Mouse (Mus musculus) testis, adult 2 months (tissue): ENCODE results near the gene Tmem243. TPM values are rescaled to one million over a fixed set of nuclear protein-coding genes. Genes with fewer than 3 reads are reported as not detected.

Experiments
- H3K27ac ChIP-seq: fragments of 200-500 bp; 2 replicates; pipeline ENCODE4 v1.5.1; 2012; ENCODE audit warnings: low read depth, low read length; ENCODE audit not compliant: control insufficient read depth, insufficient read depth
- H3K27me3 ChIP-seq: fragments of 200-500 bp; 2 replicates; pipeline ENCODE4 v1.6.1; 2012; ENCODE audit warnings: mild to moderate bottlenecking, low read length, moderate library complexity; ENCODE audit not compliant: control insufficient read depth, insufficient read depth
- H3K36me3 ChIP-seq: fragments of 200-500 bp; 2 replicates; pipeline ENCODE4 v1.6.1; 2012; ENCODE audit warnings: mild to moderate bottlenecking, low read length; ENCODE audit not compliant: control insufficient read depth, insufficient read depth
- H3K4me1 ChIP-seq: fragments of 200-500 bp; 2 replicates; pipeline ENCODE4 v1.6.1; 2012; ENCODE audit warnings: low read length; ENCODE audit not compliant: control insufficient read depth, insufficient read depth
- H3K4me3 ChIP-seq: fragments of 200-500 bp; 2 replicates; pipeline ENCODE4 v1.5.1; 2012; ENCODE audit warnings: low read depth, mild to moderate bottlenecking, low read length, moderate library complexity, mixed read lengths; ENCODE audit not compliant: control insufficient read depth
- CTCF ChIP-seq: fragments of 200-500 bp; IDR thresholded peaks from 2 replicates; pipeline ENCODE4 v1.5.1; 2012; ENCODE audit warnings: low read depth, mild to moderate bottlenecking, inconsistent platforms, low read length, moderate library complexity; ENCODE audit not compliant: control insufficient read depth, insufficient read depth, insufficient replicate concordance
- POLR2A ChIP-seq: fragments of 200-500 bp; IDR thresholded peaks from 2 replicates; pipeline ENCODE4 v1.6.1; 2012; ENCODE audit warnings: low read depth, mild to moderate bottlenecking, inconsistent platforms, low read length, moderate library complexity; ENCODE audit not compliant: control insufficient read depth
- polyA plus RNA-seq: library from polyadenylated mRNA; depleted of rRNA; stranded (reverse); fragments of >200 nt; gene quantifications from 2 replicates; pipeline ENCODE4 v1.2.3, GENCODE M21; 2012

Tmem243 gene
- polyA plus RNA-seq, 1 experiment, result 63.9 TPM

DNA sequence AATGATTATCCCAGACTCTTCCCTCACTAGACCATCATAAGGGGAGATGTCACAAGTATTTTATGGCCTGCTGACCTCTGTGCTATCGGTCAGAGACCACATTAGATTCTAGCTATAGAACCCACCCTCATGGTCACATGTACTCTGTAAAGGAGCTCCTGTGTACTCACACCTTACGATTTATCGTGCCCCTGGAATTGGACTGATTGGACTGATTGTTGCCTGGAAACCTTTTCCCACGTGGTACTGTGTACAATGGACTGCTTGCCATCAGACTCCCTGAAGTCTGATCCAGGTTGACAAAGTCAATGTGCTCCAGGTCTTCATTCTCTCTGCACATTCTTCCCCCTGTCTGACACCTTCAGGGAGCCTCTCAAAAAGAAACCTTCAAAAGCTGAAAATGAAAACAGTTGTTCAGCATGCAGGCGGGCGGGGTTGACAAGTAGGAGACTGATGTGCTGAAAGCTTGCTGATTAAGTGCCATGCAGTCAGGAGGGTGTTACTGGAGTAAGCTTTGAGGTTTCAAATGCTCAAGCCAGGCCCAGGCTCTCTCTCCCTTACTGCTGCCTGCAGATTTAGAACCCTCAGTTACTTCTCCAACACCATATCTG, 30.8 kb upstream of the Tmem243 start:
- H3K4me3 ChIP-seq, result no peak overlapping the region
- no peaks in the 10 kb centered on the region for H3K4me1 ChIP-seq
- no peaks in the 10 kb centered on the region for H3K27me3 ChIP-seq
- H3K27ac ChIP-seq, result no peak overlapping the region
- no peaks in the 10 kb centered on the region for H3K36me3 ChIP-seq
- TF ChIP-seq CTCF (no peak), POLR2A (no peak)

GRCm38 (mm10) chr5:9071360-9071759, 29.1 kb upstream of the Tmem243 start:
- H3K4me1 ChIP-seq, result no peaks in the 10 kb centered on the region
- H3K4me3 ChIP-seq, result no peak overlapping the region
- H3K36me3 ChIP-seq, result no peaks in the 10 kb centered on the region
- TF ChIP-seq POLR2A (no peak), CTCF (no peak)
- H3K27ac ChIP-seq, result no peak overlapping the region
- H3K27me3 ChIP-seq, result no peaks in the 10 kb centered on the region

- Histone ChIP-seq H3K4me1 (no peaks in the 10 kb centered on the region), H3K36me3 (no peaks in the 10 kb centered on the region), H3K4me3 (peak overlapping the region; percentile 61), H3K27ac (no peak overlapping the region), H3K27me3 (no peaks in the 10 kb centered on the region)
- no peak for TF ChIP-seq CTCF
- TF ChIP-seq POLR2A, result no peak
Observed at GRCm38 (mm10) chr5:9073177-9073854, 27.2 kb upstream of the Tmem243 start.

DNA sequence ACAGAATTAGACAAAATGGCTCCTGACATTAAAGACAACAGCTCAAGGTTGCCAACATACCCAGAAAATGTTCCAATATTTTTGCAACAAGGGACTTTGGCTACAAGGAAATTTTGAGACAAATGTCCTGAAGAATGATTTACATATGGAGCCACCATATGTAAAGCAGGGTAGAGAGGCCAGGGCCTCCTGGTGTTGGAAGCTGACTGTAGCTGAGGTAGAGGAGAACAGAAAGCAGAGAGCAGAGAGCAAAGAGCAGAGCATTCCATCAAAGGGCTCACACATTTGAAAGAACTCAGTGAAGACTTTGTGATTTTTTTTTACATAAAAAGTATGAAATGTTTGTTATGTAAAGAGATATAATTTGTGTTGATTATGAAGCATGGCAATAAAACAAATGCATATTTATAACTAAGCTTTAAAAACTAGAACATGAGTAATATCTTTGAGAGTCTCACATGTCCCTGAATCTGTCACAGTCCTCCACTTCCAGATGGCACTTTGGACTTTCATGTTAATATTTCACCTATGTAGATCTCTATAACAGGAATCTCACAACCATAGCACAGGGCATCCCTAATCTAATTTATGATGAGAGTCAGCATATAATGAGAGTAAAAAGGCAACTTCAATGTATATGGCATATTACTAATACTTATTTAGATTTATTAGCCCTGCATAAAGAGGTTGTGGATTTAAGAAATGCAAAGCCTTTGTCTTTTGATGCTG, 20.5 kb upstream of the Tmem243 start:
- TF ChIP-seq POLR2A (no peak), CTCF (no peak)
- Histone ChIP-seq H3K4me1 (no peaks in the 10 kb centered on the region), H3K27me3 (no peaks in the 10 kb centered on the region), H3K27ac (no peak overlapping the region), H3K36me3 (no peaks in the 10 kb centered on the region), H3K4me3 (no peak overlapping the region)

DNA sequence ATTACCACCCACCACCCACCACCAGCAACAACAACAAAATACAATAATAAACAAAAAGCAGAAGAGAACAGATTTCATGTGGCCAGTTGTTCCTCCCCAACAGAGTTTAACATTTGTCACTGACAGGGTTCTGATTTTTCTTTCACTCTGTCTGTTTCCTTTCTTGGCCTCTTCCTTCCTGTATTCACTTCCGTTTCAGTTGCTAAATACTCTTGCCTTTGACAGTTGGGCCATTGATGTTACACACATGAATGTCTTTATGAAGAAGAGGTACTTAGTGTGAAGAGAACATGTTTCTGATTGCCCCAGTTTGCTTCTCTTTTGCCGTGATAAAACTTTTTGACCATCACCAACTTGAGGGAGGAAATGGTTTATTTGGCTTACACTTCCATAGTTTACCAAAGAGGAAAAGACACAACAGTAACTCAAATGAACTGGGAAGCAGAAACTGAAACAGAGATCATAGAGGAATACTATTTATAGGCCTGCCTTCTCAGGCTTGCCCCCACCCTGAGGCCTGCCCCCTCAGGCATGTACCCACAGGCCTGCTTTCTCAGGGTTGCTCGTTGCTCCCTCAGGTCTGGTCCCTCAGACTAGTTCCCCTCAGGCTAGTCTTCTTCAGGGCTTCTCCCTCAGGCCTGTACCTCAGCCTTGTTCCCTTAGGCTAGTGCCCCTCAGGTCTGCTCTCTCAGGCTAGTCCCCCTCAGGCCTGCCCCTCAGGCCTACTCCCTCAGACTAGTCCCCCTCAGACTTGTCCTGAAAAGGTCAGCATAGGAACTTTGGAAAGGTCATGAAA, 13.3 kb upstream of the Tmem243 start:
- no peak overlapping the region for H3K4me3 ChIP-seq
- H3K36me3 ChIP-seq, result no peaks in the 10 kb centered on the region
- H3K4me1 ChIP-seq, result peaks cover 2% of the 10 kb centered on the region
- TF ChIP-seq CTCF, result no peak
- TF ChIP-seq POLR2A, result no peak
- no peaks in the 10 kb centered on the region for H3K27me3 ChIP-seq
- H3K27ac ChIP-seq, result no peak overlapping the region

GRCm38 (mm10) chr5:9090493-9091106, 9.9 kb upstream of the Tmem243 start:
- Histone ChIP-seq H3K4me1 (peaks cover 2% of the 10 kb centered on the region), H3K27ac (no peak overlapping the region), H3K36me3 (no peaks in the 10 kb centered on the region), H3K4me3 (no peak overlapping the region), H3K27me3 (no peaks in the 10 kb centered on the region)
- TF ChIP-seq POLR2A (no peak), CTCF (no peak)

DNA sequence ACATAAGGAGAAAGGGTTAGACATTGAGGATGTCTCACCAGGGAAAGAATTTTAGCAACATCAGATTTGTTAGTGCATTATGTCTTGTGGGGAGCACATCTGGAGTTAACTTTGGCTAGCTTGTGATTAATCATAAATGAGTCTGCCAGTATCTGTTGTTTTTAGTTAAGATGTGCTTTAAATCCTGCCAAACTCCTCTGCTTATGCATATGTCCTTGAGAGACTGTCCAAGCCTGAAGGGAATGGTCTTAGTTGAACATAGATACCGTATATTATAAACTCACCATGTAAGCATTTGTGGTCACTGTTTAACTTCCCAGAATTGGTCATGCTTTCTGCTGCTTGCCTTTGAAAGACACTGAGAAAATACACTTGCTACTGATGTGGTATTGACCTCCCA, 7.8 kb upstream of the Tmem243 start:
- no peaks in the 10 kb centered on the region for H3K27me3 ChIP-seq
- no peaks in the 10 kb centered on the region for H3K36me3 ChIP-seq
- no peak overlapping the region for H3K27ac ChIP-seq
- no peaks in the 10 kb centered on the region for H3K4me1 ChIP-seq
- TF ChIP-seq POLR2A, result no peak
- TF ChIP-seq CTCF, result no peak
- H3K4me3 ChIP-seq, result no peak overlapping the region
